Mouse (Mus musculus): ENCODE data around the gene Uhrf1bp1l.

GRCm38 (mm10) chr10:89837476-89837875 lies 92.7 kb downstream of the Uhrf1bp1l start:
- TF ChIP-seq GATA1 (IDR thresholded peaks at IDR 0.05; ENCODE audit: borderline replicate concordance, low read length) (no peak), FLI1 (IDR thresholded peaks at IDR 0.05; ENCODE audit: low read length) (no peak)
